Mouse (Mus musculus) cerebellum, adult 2 months (tissue): ENCODE measurements around the gene Cdc37l1.

Source experiments
- CTCF ChIP-seq: fragments of 200-500 bp; IDR thresholded peaks from 2 replicates; pipeline ENCODE4 v1.5.1; 2011; ENCODE audit warnings: low read depth, mild to moderate bottlenecking, control low read depth, low read length, moderate library complexity, borderline replicate concordance; ENCODE audit not compliant: insufficient read depth
- POLR2A ChIP-seq: fragments of 200-500 bp; IDR thresholded peaks from 2 replicates; pipeline ENCODE4 v1.6.1; 2011; ENCODE audit warnings: low read length, control low read depth, borderline replicate concordance; ENCODE audit not compliant: insufficient read depth

GRCm38 (mm10) chr19:28982617-28983016 lies 7.5 kb upstream of the Cdc37l1 start:
- no peak for TF ChIP-seq CTCF
- no peak for TF ChIP-seq POLR2A
